Mouse (Mus musculus) ES-E14 (cell line): ENCODE measurements around the gene Rbm48. TPM values are rescaled to one million over a fixed set of nuclear protein-coding genes. Genes with fewer than 3 reads are reported as not detected.

Experiments
- DNase-seq: peaks from one replicate; pipeline ENCODE4 v3.0.0-alpha.2; 2013; ENCODE audit warnings: low read depth, low spot score
- H3K27ac ChIP-seq: 2 replicates; pipeline ENCODE4 v1.5.1; 2012; ENCODE audit warnings: low read depth, mild to moderate bottlenecking, low read length, moderate library complexity, mixed read lengths; ENCODE audit not compliant: poor library complexity, insufficient read depth, severe bottlenecking
- H3K36me3 ChIP-seq: 2 replicates; pipeline ENCODE4 v1.6.1; 2012; ENCODE audit warnings: mild to moderate bottlenecking, low read length, moderate library complexity, mixed read lengths; ENCODE audit not compliant: control insufficient read depth, poor library complexity, insufficient read depth, severe bottlenecking
- H3K4me1 ChIP-seq, 2 experiments: fragments of 150-350 bp in 1 of 2; sonication (generic) in 1 of 2; 2 replicates each; pipeline ENCODE4 v1.6.1; 2012; ENCODE audit warnings: low read length in 2 of 2, mild to moderate bottlenecking in 1 of 2, mixed read lengths in 1 of 2; ENCODE audit not compliant: control insufficient read depth in 2 of 2, insufficient read depth in 2 of 2, poor library complexity in 1 of 2
- H3K4me3 ChIP-seq, 2 experiments: fragments of 150-350 bp in 1 of 2; sonication (generic) in 1 of 2; 2 replicates each; pipeline ENCODE4 v1.5.1; 2012; ENCODE audit warnings: low read length in 2 of 2, low read depth in 1 of 2, mild to moderate bottlenecking in 1 of 2, mixed read lengths in 1 of 2; ENCODE audit not compliant: insufficient read depth in 1 of 2, poor library complexity in 1 of 2, severe bottlenecking in 1 of 2
- H3K9ac ChIP-seq: 2 replicates; pipeline ENCODE4 v1.6.1; 2012; ENCODE audit warnings: low read depth, mild to moderate bottlenecking, low read length, mixed read lengths; ENCODE audit not compliant: poor library complexity, insufficient read depth, severe bottlenecking
- H3K9me3 ChIP-seq: fragments of 150-350 bp; sonication (generic); 2 replicates; pipeline ENCODE4 v1.6.1; 2012; ENCODE audit warnings: low read depth, mild to moderate bottlenecking, low read length; ENCODE audit not compliant: control insufficient read depth, insufficient read depth
- CHD2 ChIP-seq: IDR thresholded peaks from 2 replicates; pipeline ENCODE4 v1.6.1; 2014; ENCODE audit warnings: mild to moderate bottlenecking, low read depth, low read length, inconsistent platforms
- HCFC1 ChIP-seq: IDR thresholded peaks from 2 replicates; pipeline ENCODE4 v1.6.1; 2012; ENCODE audit warnings: low read length, inconsistent platforms, borderline replicate concordance; ENCODE audit not compliant: insufficient read depth
- MAFK ChIP-seq: IDR thresholded peaks from 2 replicates; pipeline ENCODE4 v1.6.1; 2014; ENCODE audit warnings: mild to moderate bottlenecking, low read depth, low read length, inconsistent platforms; ENCODE audit not compliant: insufficient read depth
- ZC3H11A ChIP-seq: IDR thresholded peaks from 2 replicates; pipeline ENCODE4 v1.6.1; 2012; ENCODE audit warnings: low read depth, mild to moderate bottlenecking, inconsistent platforms, low read length, borderline replicate concordance
- ZNF384 ChIP-seq: IDR thresholded peaks from 2 replicates; pipeline ENCODE4 v1.6.1; 2012; ENCODE audit warnings: low read depth, low read length, inconsistent platforms
- in situ Hi-C, 2 experiments: fragments of 600-800 bp; cut with MboI; formaldehyde crosslinking; loops; one replicate each; pipeline ENCODE4 v1.15.1; 2025; ENCODE audit warnings: low sequenced_read_pairs in 2 of 2, inconsistent platforms in 1 of 2; ENCODE audit not compliant: unreplicated experiment in 2 of 2
- total RNA-seq: library from RNA; depleted of rRNA; stranded (reverse); fragments of 300-350 nt; gene quantifications from 2 replicates; pipeline ENCODE4 v1.2.3, GENCODE M21; 2012

The Rbm48 gene
- total RNA-seq, 1 experiment, result 21.9 TPM

DNA sequence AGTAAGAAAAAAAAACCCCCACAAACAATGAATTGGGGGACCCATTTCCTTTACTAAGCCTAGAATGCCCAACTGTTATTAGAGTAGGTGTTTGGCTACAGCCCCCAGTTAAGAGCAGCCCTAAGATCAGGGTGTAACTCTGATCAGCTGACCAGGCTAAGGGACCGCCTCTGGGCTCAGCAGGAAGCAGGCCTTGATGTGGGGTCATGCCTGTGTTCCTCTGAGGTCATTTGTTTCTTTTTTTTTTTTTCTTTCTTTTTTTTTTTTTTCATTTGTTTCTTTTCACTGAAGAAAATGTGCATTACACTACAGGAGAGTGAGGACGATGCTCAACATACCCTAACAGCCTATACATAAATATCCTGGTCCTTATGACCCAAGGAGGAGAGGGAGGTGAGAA, 18.4 kb downstream of the Rbm48 start:
- DNase-seq, result no peak
- in situ Hi-C loops, result no loop called here
- Histone ChIP-seq H3K4me3 (no peak overlapping the region), H3K9ac (no peak overlapping the region), H3K9me3 (no peaks in the 10 kb centered on the region), H3K4me1 (peaks cover 0 to 14% of the 10 kb centered on the region in 2 experiments; a peak in 3 of 4 replicates), H3K27ac (peak overlapping the region; percentile 80; the same call in 1 of the 2 replicates), H3K36me3 (peaks cover 25% of the 10 kb centered on the region)
- TF ChIP-seq CHD2 (no peak), ZNF384 (peak; percentile 77; the same call in 1 of the 2 replicates), MAFK (no peak), ZC3H11A (no peak), HCFC1 (no peak)

DNA sequence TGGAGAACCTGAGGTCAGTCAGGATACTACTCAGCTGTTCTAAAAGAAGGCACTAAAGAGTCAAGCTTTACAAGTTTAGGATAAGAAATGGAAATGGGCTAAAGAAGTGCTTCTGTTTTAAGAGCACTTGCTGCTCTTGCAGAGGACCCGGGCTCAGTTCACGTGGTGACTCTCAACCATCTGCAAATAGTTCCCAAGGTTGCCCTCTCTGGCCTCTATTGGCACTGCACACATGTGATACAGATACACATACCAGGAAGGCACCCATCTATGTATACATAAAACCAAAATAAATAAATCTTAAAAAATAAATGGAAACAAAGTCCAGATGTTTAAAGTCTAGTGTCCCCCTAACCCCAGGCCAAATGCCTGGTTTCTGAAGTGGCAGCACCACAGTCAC, 21.6 kb downstream of the Rbm48 start:
- no peak for DNase-seq
- Histone ChIP-seq H3K4me3 (no peak overlapping the region), H3K4me1 (peaks cover 0 to 14% of the 10 kb centered on the region in 2 experiments; a peak in 3 of 4 replicates), H3K9me3 (no peaks in the 10 kb centered on the region), H3K27ac (no peak overlapping the region), H3K36me3 (peaks cover 30% of the 10 kb centered on the region), H3K9ac (no peak overlapping the region)
- TF ChIP-seq MAFK (no peak), HCFC1 (no peak), ZC3H11A (no peak), ZNF384 (no peak), CHD2 (no peak)
- in situ Hi-C loops, result no loop called here

DNA sequence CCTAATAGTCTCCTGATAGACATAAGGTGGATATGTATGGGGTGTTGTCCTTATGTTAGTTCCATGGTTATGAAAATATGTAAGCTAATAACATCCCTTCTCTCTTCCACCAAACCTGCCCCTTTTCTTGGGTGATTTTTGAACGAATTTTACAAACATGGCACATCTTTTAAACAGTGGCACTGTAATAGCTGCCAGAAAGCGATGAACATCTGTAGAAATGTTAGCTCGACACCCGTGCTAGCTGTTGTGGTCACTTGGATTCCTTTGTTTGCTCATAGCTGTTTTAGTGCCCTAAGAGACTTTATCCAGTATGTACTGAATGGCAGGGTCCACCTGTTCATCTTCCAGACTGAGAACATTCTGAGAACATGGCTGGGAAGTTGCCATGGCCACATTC, 25.1 kb downstream of the Rbm48 start, which contains the start of gene 1700109H08Rik:
1700109H08Rik (plus strand) TSS at position 301 of the 400 bp plus-strand sequence.
- no peak within 1 kb of the TSS for H3K4me3 ChIP-seq
- no peak within 1 kb of the TSS for H3K27ac ChIP-seq
- H3K36me3 ChIP-seq, result peaks cover 32% of the 10 kb centered on the region
- no peak within 1 kb of the TSS for H3K9ac ChIP-seq
- H3K9me3 ChIP-seq, result no peaks in the 10 kb centered on the region
- in situ Hi-C loops, result no loop called here
- no peak for TF ChIP-seq ZC3H11A
- no peak for TF ChIP-seq HCFC1
- no peak for TF ChIP-seq CHD2
- no peak for TF ChIP-seq MAFK
- no peak for TF ChIP-seq ZNF384
- DNase-seq, result no peak
- H3K4me1 ChIP-seq, result no peaks in the 10 kb centered on the region

DNA sequence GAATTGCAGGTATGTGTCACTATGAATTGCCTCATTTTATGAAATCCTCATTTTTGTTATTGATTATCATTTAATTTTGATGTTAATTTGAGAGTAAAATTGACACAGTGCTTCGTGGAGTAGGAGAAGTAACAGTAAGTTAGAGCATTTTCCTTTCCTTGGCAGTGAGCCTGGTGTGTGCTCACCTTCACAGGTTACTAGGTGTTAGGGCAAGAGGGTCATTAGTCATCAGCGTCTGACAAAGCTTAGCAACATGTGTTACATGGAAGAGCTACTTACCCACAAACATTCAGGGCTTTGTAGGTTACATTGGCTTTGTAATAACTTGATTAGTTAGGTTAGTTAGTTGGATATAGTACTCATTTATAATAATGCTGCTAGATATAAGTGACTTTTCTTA, 42.2 kb downstream of the Rbm48 start:
- H3K27ac ChIP-seq, result no peak overlapping the region
- H3K4me3 ChIP-seq, result no peak overlapping the region
- no peak for TF ChIP-seq HCFC1
- TF ChIP-seq ZC3H11A, result no peak
- no peak for TF ChIP-seq MAFK
- TF ChIP-seq ZNF384, result no peak
- no peak for TF ChIP-seq CHD2
- in situ Hi-C loops, result no loop called here
- DNase-seq, result no peak
- no peak overlapping the region for H3K9ac ChIP-seq
- peaks cover 10% of the 10 kb centered on the region; the same call in 1 of the 2 replicates for H3K36me3 ChIP-seq
- no peaks in the 10 kb centered on the region for H3K9me3 ChIP-seq
- no peaks in the 10 kb centered on the region for H3K4me1 ChIP-seq

DNA sequence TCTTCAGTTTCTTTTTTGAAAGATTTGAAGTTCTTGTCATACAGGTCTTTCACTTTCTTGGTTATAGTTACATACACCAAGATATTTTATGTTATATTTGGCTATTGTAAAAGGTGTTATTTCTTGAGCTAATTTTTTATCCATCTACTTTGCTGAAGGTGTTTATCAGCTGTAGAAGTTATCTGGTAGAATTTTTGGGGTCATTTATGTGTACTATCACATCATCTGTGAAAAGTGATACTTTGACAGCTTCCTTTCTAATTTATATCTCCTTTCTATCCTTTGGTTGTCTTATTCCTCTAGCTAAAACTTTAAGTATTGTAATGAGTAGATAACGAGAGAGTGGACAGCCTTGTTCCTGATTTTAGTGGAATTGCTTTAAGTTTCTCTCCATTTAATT, 44.9 kb downstream of the Rbm48 start:
- Histone ChIP-seq H3K4me1 (0 out of 4 replicates have a peak, but pooled peaks cover 0 to 2% of the 10 kb centered on the region in 2 experiments), H3K9ac (no peak overlapping the region), H3K36me3 (peaks cover 6% of the 10 kb centered on the region), H3K27ac (no peak overlapping the region), H3K4me3 (no peak overlapping the region), H3K9me3 (no peaks in the 10 kb centered on the region)
- in situ Hi-C loops, result no loop called here
- DNase-seq, result no peak
- TF ChIP-seq MAFK (no peak), ZC3H11A (no peak), HCFC1 (no peak), ZNF384 (no peak), CHD2 (no peak)
